Mouse (Mus musculus) adrenal gland, postnatal 4 days (tissue): ENCODE results near the gene Arpc5l. TPM values are rescaled to one million over a fixed set of nuclear protein-coding genes. Genes with fewer than 3 reads are reported as not detected.

ENCODE experiments used
- total RNA-seq, 2 experiments: library from RNA; stranded (reverse); gene quantifications; 2 replicates each; pipeline ENCODE4 v1.2.3; 2021

Gene Arpc5l
- total RNA-seq, 2 experiments from 2014 or later, result 67.1 to 68.3 TPM

Other genes with a start within 250 kb of the Arpc5l start
- 1 to 10 TPM; 6.3 to 8.0 TPM for gene Nr6a1, start 77.7 kb upstream of the Arpc5l start, total RNA-seq
- 10 to 100 TPM; 31.6 to 31.7 TPM for gene Olfml2a, start 73.4 kb upstream of the Arpc5l start, total RNA-seq
- under 1 TPM; 0.67 to 0.73 TPM for gene Wdr38, start 7.9 kb upstream of the Arpc5l start, total RNA-seq
- 100 to 1,000 TPM; 646 to 654 TPM for gene Rpl35, start 276 bp downstream of the Arpc5l start, total RNA-seq
- gene Golga1, start 60.2 kb downstream of the Arpc5l start, total RNA-seq, result 10 to 100 TPM; 35.8 to 38.8 TPM
- 10 to 100 TPM; 17.4 to 22.7 TPM for gene Scai, start 185.4 kb downstream of the Arpc5l start, total RNA-seq
- gene Ppp6c, start 221.1 kb downstream of the Arpc5l start, total RNA-seq, result 10 to 100 TPM; 78.3 to 84.3 TPM